Mouse (Mus musculus) heart, postnatal 0 days (tissue): ENCODE measurements around the gene Parp1.

Experiments
- CTCF ChIP-seq: IDR thresholded peaks from 2 replicates; pipeline ENCODE4 v1.5.1; 2016; ENCODE audit warnings: antibody characterized with exemption, control low read depth, low read depth
- EP300 ChIP-seq: IDR thresholded peaks from 2 replicates; pipeline ENCODE4 v1.6.1; 2016; ENCODE audit warnings: antibody characterized with exemption, low read depth

DNA sequence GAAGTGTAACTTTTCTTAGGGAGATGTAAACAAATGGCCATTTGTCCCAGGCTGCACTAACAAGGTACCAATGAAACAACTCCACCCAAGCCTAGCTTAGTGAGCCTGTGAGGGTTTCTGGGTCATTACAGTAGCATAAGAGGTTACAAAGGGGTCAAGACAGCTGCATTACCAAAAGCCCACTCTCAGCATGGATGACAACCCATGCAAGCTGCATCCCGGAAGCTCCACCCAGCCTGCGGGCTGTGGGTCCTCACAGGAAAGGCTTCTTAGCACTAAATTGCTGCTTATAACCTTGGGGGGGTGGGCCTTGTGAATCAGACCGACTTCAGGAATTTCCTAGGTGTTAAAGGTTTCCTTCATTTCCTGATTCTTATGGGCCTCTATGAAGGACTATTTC, 37.4 kb downstream of the Parp1 start:
- TF ChIP-seq CTCF: no peak
- TF ChIP-seq EP300: no peak
